Mouse (Mus musculus): Measurements from ENCODE around the gene Tyw3. TPM values are rescaled to one million over a fixed set of nuclear protein-coding genes. Genes with fewer than 3 reads are reported as not detected.

Tyw3 gene
- 7.2 and 8.0 TPM in 2 replicates for polyA plus RNA-seq (2012; rRNA removed)

GRCm38 (mm10) chr3:154596934-154597554 is at the start of gene Tyw3:
TSS of gene Tyw3 (minus strand) at chr3:154597104.

GRCm38 (mm10) chr3:154596488-154596933 is 393 bp downstream of the Tyw3 start, which contains the start of gene Cryz:
TSS of gene Cryz (plus strand) at chr3:154596711.

Other genes starting within 250 kb of the Tyw3 start
- 5.9 and 7.8 TPM in 2 replicates for gene Cryz, start 393 bp downstream of the Tyw3 start, polyA plus RNA-seq (2012; rRNA removed)
- 0.12 and 0.14 TPM in 2 replicates for gene Erich3, start 66.8 kb upstream of the Tyw3 start, polyA plus RNA-seq (2012; rRNA removed)